In genomic region chr7:44466006-44466887, GRCm38 (mm10) we compare ENCODE assay signal across 10 mouse cellular contexts. TPM values are rescaled to one million over a fixed set of nuclear protein-coding genes. Genes with fewer than 3 reads are reported as not detected.
DNase-seq lines count a peak whose midpoint lies in the region; ATAC-seq and TF ChIP-seq lines count a peak whose summit lies in the region.
"Had no signal": no experiment of that assay in that cellular context is flagged by ENCODE, and none has a peak within 500 bp of the region (broad histone marks: within the 10 kb centered on the region; RNA-seq: fewer than 3 reads in every experiment).

No protein-coding gene starts in this region.

- DNase-seq in heart, adult 11 months, result peak; percentile 92
- no peak for DNase-seq in heart, adult 2 months
- DNase-seq in G1E (ENCODE audit: low spot score), result no peak
- no peak for DNase-seq in liver, embryonic 14.5 days (ENCODE audit: low read depth in 3 of 3, low spot score in 3 of 3)
- DNase-seq in adrenal gland, postnatal 25 days, result no peak
- DNase-seq in kidney, postnatal 10 days, result no peak
- no peak for DNase-seq in thymus, postnatal 25 days

- H3K4me1 ChIP-seq in heart, adult 2 months (ENCODE audit: control insufficient read depth, insufficient read depth, low read length), result peaks cover 6% of the 10 kb centered on the region
- peaks cover 53% of the 10 kb centered on the region for H3K4me1 ChIP-seq in G1E (ENCODE audit: insufficient read depth, low read depth, low read length)
- H3K4me1 ChIP-seq in forebrain, embryonic 16.5 days (replicated peaks; ENCODE audit: control insufficient read depth, insufficient read depth, low read length), result peaks cover 46% of the 10 kb centered on the region
- H3K4me1 ChIP-seq in liver, embryonic 14.5 days (replicated peaks; ENCODE audit: control insufficient read depth in 2 of 2, insufficient read depth in 2 of 2, low read length in 1 of 2), result peaks cover 31 to 48% of the 10 kb centered on the region in 2 experiments

- H3K36me3 ChIP-seq in heart, adult 2 months (ENCODE audit: control insufficient read depth, insufficient read depth, low read length), result no peaks in the 10 kb centered on the region
- H3K36me3 ChIP-seq in G1E (replicated peaks), result peaks cover 26% of the 10 kb centered on the region
- peaks cover 20% of the 10 kb centered on the region for H3K36me3 ChIP-seq in forebrain, embryonic 16.5 days (ENCODE audit: control insufficient read depth, insufficient read depth)
- peaks cover 13% of the 10 kb centered on the region for H3K36me3 ChIP-seq in liver, embryonic 14.5 days (replicated peaks; ENCODE audit: control insufficient read depth, insufficient read depth, low read depth)

- no peak overlapping the region for H3K27ac ChIP-seq in heart, adult 2 months
- H3K27ac ChIP-seq in forebrain, embryonic 16.5 days (ENCODE audit: low read length), result peak overlapping the region; percentile 28
- no peak overlapping the region for H3K27ac ChIP-seq in liver, embryonic 14.5 days
- H3K27ac ChIP-seq: macrophage had no signal

- no peak for ATAC-seq in G1E (ENCODE audit: extremely low read depth, insufficient number of reproducible peaks, low FRiP score, poor library complexity, severe bottlenecking)
- ATAC-seq in forebrain, embryonic 16.5 days, result no peak
- ATAC-seq in liver, embryonic 14.5 days (ENCODE audit: insufficient read depth), result no peak

- 82% methylated on average over 10 of the region's 10 CpGs for WGBS in heart, adult 2 months
- 77% methylated on average over 10 of the region's 10 CpGs for WGBS in forebrain, embryonic 16.5 days
- 76% methylated on average over 10 of the region's 10 CpGs for WGBS in liver, embryonic 14.5 days (ENCODE audit: insufficient replicate concordance)

- no peak overlapping the region for H3K9ac ChIP-seq in heart, adult 2 months (ENCODE audit: low read depth, low read length)
- H3K9ac ChIP-seq in forebrain, embryonic 16.5 days (replicated peaks; ENCODE audit: low read depth, low read length), result no peak overlapping the region
- no peak overlapping the region; the same call in 1 of the 2 replicates for H3K9ac ChIP-seq in liver, embryonic 14.5 days (replicated peaks)

- peaks cover 3% of the 10 kb centered on the region; the same call in 1 of the 2 replicates for H3K27me3 ChIP-seq in heart, adult 2 months (ENCODE audit: control insufficient read depth, insufficient read depth, low read length)
- H3K27me3 ChIP-seq in G1E (ENCODE audit: insufficient read depth, low read length), result peaks cover 11% of the 10 kb centered on the region; the same call in 1 of the 2 replicates
- H3K27me3 ChIP-seq in forebrain, embryonic 16.5 days (replicated peaks; ENCODE audit: control insufficient read depth, insufficient read depth, low read length), result no peaks in the 10 kb centered on the region
- H3K27me3 ChIP-seq in liver, embryonic 14.5 days (ENCODE audit: control insufficient read depth, insufficient read depth, low read length), result peaks cover 29% of the 10 kb centered on the region

- no peak for TF ChIP-seq EP300 in heart, adult 2 months (IDR thresholded peaks at IDR 0.05; ENCODE audit: insufficient read depth, low read depth, low read length)
- TF ChIP-seq EP300 in liver, embryonic 14.5 days (IDR thresholded peaks at IDR 0.05; ENCODE audit: low read depth), result no peak

- peaks cover 11% of the 10 kb centered on the region; the same call in 1 of the 2 replicates for H3K9me3 ChIP-seq in G1E (replicated peaks)
- no peaks in the 10 kb centered on the region for H3K9me3 ChIP-seq in forebrain, embryonic 16.5 days (ENCODE audit: control insufficient read depth, low read length)
- no peaks in the 10 kb centered on the region for H3K9me3 ChIP-seq in liver, embryonic 14.5 days (ENCODE audit: control insufficient read depth, low read length)

- H3K4me2 ChIP-seq in forebrain, embryonic 16.5 days (ENCODE audit: low read length), result no peak overlapping the region
- peak overlapping the region; percentile 41 for H3K4me2 ChIP-seq in liver, embryonic 14.5 days (ENCODE audit: low read depth)

- no peak for TF ChIP-seq POLR2A in heart, adult 2 months (IDR thresholded peaks at IDR 0.05; ENCODE audit: insufficient read depth, low read depth, low read length)

- H3K4me3 ChIP-seq in heart, adult 2 months, result no peak overlapping the region
- H3K4me3 ChIP-seq in G1E (ENCODE audit: low read depth, low read length), result peak overlapping the region; percentile 79; the same call in 1 of the 2 replicates
- H3K4me3 ChIP-seq in forebrain, embryonic 16.5 days (replicated peaks; ENCODE audit: low read length), result no peak overlapping the region
- H3K4me3 ChIP-seq in liver, embryonic 14.5 days (ENCODE audit: insufficient read depth in 1 of 2, low read depth in 2 of 2, low read length in 2 of 2), result no peak overlapping the region

- no peak for TF ChIP-seq CTCF in heart, adult 2 months (IDR thresholded peaks at IDR 0.05)
- no peak for TF ChIP-seq CTCF in G1E (IDR thresholded peaks at IDR 0.05; ENCODE audit: low read depth, low read length)
- TF ChIP-seq CTCF in liver, embryonic 14.5 days (IDR thresholded peaks at IDR 0.05; ENCODE audit: low read depth), result no peak

- intact Hi-C loops in heart, adult 2 months (cut with DNase I), result loop anchor here (2.0 to 5.0 kb wide), 3 partner anchors 91 to 219 kb away; partner anchors contain the start of genes 1700028J19Rik, 2410002F23Rik and Clec11a

- H3K79me2 ChIP-seq in heart, adult 2 months (replicated peaks; ENCODE audit: control insufficient read depth, insufficient read depth, low read length), result no peaks in the 10 kb centered on the region

RNA-seq across cellular contexts. Expression of gene Aspdh, which starts 1.1 kb away (rescaled TPM):
- total RNA-seq in heart, adult 2 months (2021), result 1 to 10 TPM; 1.3 to 1.5 TPM
- polyA plus RNA-seq in heart, adult 2 months (2012; rRNA removed), result 2.4 and 2.6 TPM in 2 replicates
- not detected in 2 replicates for total RNA-seq in G1E (2014; fragmentation: Nextera tagmentation)
- total RNA-seq in G1E (2017), result not detected in 2 replicates
- polyA plus RNA-seq in G1E (2012), result not detected in 2 replicates
- 2.6 and 3.7 TPM in 2 replicates for polyA plus RNA-seq in forebrain, embryonic 16.5 days (2015; fragmentation: Nextera tagmentation; extraction: Ambion mirVana)
- 10.2 and 14.7 TPM in 2 replicates for polyA plus RNA-seq in liver, embryonic 14.5 days (2012; rRNA removed)
- 10.9 and 11.0 TPM in 2 replicates for polyA plus RNA-seq in liver, embryonic 14.5 days (2014; fragmentation: Nextera tagmentation; extraction: Ambion mirVana)
- 0.61 and 1.9 TPM in 2 replicates for total RNA-seq in adrenal gland, postnatal 25 days (2021)
- polyA plus RNA-seq: C2C12, macrophage had no signal

RNA-seq across cellular contexts. Expression of gene Josd2, which starts 1.5 kb away (rescaled TPM):
- total RNA-seq in heart, adult 2 months (2021), result 100 to 1,000 TPM; 139 to 147 TPM
- 211 and 242 TPM in 2 replicates for polyA plus RNA-seq in heart, adult 2 months (2012; rRNA removed)
- 48.5 and 55.0 TPM in 2 replicates for total RNA-seq in G1E (2014; fragmentation: Nextera tagmentation)
- 22.1 and 27.2 TPM in 2 replicates for total RNA-seq in G1E (2017)
- 162 and 230 TPM in 2 replicates for polyA plus RNA-seq in G1E (2012)
- 51.4 and 61.8 TPM in 2 replicates for polyA plus RNA-seq in forebrain, embryonic 16.5 days (2015; fragmentation: Nextera tagmentation; extraction: Ambion mirVana)
- polyA plus RNA-seq in liver, embryonic 14.5 days (2012; rRNA removed), result 212 TPM in 2 replicates
- polyA plus RNA-seq in liver, embryonic 14.5 days (2014; fragmentation: Nextera tagmentation; extraction: Ambion mirVana), result 155 and 164 TPM in 2 replicates
- 43.9 and 49.2 TPM in 2 replicates for total RNA-seq in adrenal gland, postnatal 25 days (2021)

RNA-seq across cellular contexts. Expression of gene Emc10, which starts 30.1 kb away (rescaled TPM):
- total RNA-seq in heart, adult 2 months (2021), result 10 to 100 TPM; 86.1 to 87.6 TPM
- polyA plus RNA-seq in heart, adult 2 months (2012; rRNA removed), result 152 and 180 TPM in 2 replicates
- 33.3 and 33.7 TPM in 2 replicates for total RNA-seq in G1E (2014; fragmentation: Nextera tagmentation)
- 18.5 and 19.0 TPM in 2 replicates for total RNA-seq in G1E (2017)
- 147 and 166 TPM in 2 replicates for polyA plus RNA-seq in G1E (2012)
- polyA plus RNA-seq in forebrain, embryonic 16.5 days (2015; fragmentation: Nextera tagmentation; extraction: Ambion mirVana), result 120 and 127 TPM in 2 replicates
- polyA plus RNA-seq in liver, embryonic 14.5 days (2012; rRNA removed), result 46.7 and 49.5 TPM in 2 replicates
- 41.7 and 49.3 TPM in 2 replicates for polyA plus RNA-seq in liver, embryonic 14.5 days (2014; fragmentation: Nextera tagmentation; extraction: Ambion mirVana)
- total RNA-seq in adrenal gland, postnatal 25 days (2021), result 83.9 and 97.6 TPM in 2 replicates

RNA-seq across cellular contexts. Expression of gene Fam71e1, which starts 30.1 kb away (rescaled TPM):
- total RNA-seq in heart, adult 2 months (2021), result 1 to 10 TPM; 2.6 to 3.3 TPM
- 4.1 and 6.4 TPM in 2 replicates for polyA plus RNA-seq in heart, adult 2 months (2012; rRNA removed)
- total RNA-seq in G1E (2014; fragmentation: Nextera tagmentation) (6.8 and 12.7 TPM in 2 replicates), G1E (2017) (1.3 and 5.5 TPM in 2 replicates)
- polyA plus RNA-seq in G1E (2012), result 6.9 and 7.4 TPM in 2 replicates
- 22.2 and 28.9 TPM in 2 replicates for polyA plus RNA-seq in forebrain, embryonic 16.5 days (2015; fragmentation: Nextera tagmentation; extraction: Ambion mirVana)
- 0.64 and 1.5 TPM in 2 replicates for polyA plus RNA-seq in liver, embryonic 14.5 days (2012; rRNA removed)
- polyA plus RNA-seq in liver, embryonic 14.5 days (2014; fragmentation: Nextera tagmentation; extraction: Ambion mirVana), result 0.48 and 1.6 TPM in 2 replicates
- 12.3 and 17.5 TPM in 2 replicates for total RNA-seq in adrenal gland, postnatal 25 days (2021)

RNA-seq across cellular contexts. Expression of gene Lrrc4b, which starts 37.4 kb away (rescaled TPM):
- total RNA-seq in heart, adult 2 months (2021), result 10 to 100 TPM; 30.1 to 34.1 TPM
- polyA plus RNA-seq in heart, adult 2 months (2012; rRNA removed), result 33.2 and 36.2 TPM in 2 replicates
- not detected in 2 replicates for total RNA-seq in G1E (2014; fragmentation: Nextera tagmentation)
- 0.05 TPM in 1 of 2 replicates, not detected in the other for total RNA-seq in G1E (2017)
- not detected in 2 replicates for polyA plus RNA-seq in G1E (2012)
- polyA plus RNA-seq in forebrain, embryonic 16.5 days (2015; fragmentation: Nextera tagmentation; extraction: Ambion mirVana), result 10.6 and 12.6 TPM in 2 replicates
- polyA plus RNA-seq in liver, embryonic 14.5 days (2012; rRNA removed), result 0.02 and 0.30 TPM in 2 replicates
- not detected in 2 replicates for polyA plus RNA-seq in liver, embryonic 14.5 days (2014; fragmentation: Nextera tagmentation; extraction: Ambion mirVana)
- total RNA-seq in adrenal gland, postnatal 25 days (2021), result 4.3 and 5.8 TPM in 2 replicates
- polyA plus RNA-seq: C2C12, macrophage had no signal
